Mouse (Mus musculus) thymus, adult 2 months (tissue): ENCODE results near the gene Zfyve21. TPM values are rescaled to one million over a fixed set of nuclear protein-coding genes. Genes with fewer than 3 reads are reported as not detected.
A peak's percentile ranks its signal among the peaks of the same experiment; 100 is the strongest.

ENCODE experiments used
- DNase-seq: peaks from one replicate; pipeline ENCODE4 v3.0.0; 2021
- H3K27ac ChIP-seq: fragments of 200-500 bp; 2 replicates; pipeline ENCODE4 v1.5.1; 2012; ENCODE audit warnings: low read length, control low read depth; ENCODE audit not compliant: control insufficient read depth, insufficient read depth
- H3K27me3 ChIP-seq: fragments of 200-500 bp; 2 replicates; pipeline ENCODE4 v1.6.1; 2012; ENCODE audit warnings: mild to moderate bottlenecking, low read length, moderate library complexity, mixed read lengths; ENCODE audit not compliant: control insufficient read depth, insufficient read depth
- H3K36me3 ChIP-seq: fragments of 200-500 bp; 2 replicates; pipeline ENCODE4 v1.6.1; 2012; ENCODE audit warnings: mild to moderate bottlenecking, low read length, moderate library complexity; ENCODE audit not compliant: control insufficient read depth, insufficient read depth
- H3K4me1 ChIP-seq: fragments of 200-500 bp; replicated peaks from 2 replicates; pipeline ENCODE4 v1.6.1; 2012; ENCODE audit warnings: low read length; ENCODE audit not compliant: control insufficient read depth, insufficient read depth
- H3K4me3 ChIP-seq: fragments of 200-500 bp; 2 replicates; pipeline ENCODE4 v1.5.1; 2012; ENCODE audit warnings: mild to moderate bottlenecking, low read length, control low read depth, moderate library complexity; ENCODE audit not compliant: control insufficient read depth, insufficient read depth
- CTCF ChIP-seq: fragments of 200-500 bp; IDR thresholded peaks from 2 replicates; pipeline ENCODE4 v1.5.1; 2012; ENCODE audit warnings: mild to moderate bottlenecking, control low read depth, low read length, moderate library complexity, borderline replicate concordance; ENCODE audit not compliant: control insufficient read depth, poor library complexity, insufficient read depth; ENCODE audit errors: extremely low read depth
- POLR2A ChIP-seq: fragments of 200-500 bp; IDR thresholded peaks from 2 replicates; pipeline ENCODE4 v1.6.1; 2012; ENCODE audit warnings: mild to moderate bottlenecking, low read length, control low read depth, moderate library complexity; ENCODE audit not compliant: control insufficient read depth, poor library complexity, insufficient read depth; ENCODE audit errors: extremely low read depth
- WGBS: fragments of 180-500 bp; shearing (Covaris S2); methylation state at CpG from one replicate; pipeline ENCODE4 v1.1.7; 2018; 5-methylcytosine and 5-hydroxymethylcytosine counted together
- polyA plus RNA-seq: library from polyadenylated mRNA; depleted of rRNA; stranded (reverse); fragments of >200 nt; gene quantifications from 2 replicates; pipeline ENCODE4 v1.2.3, GENCODE M21; 2012

Zfyve21 gene
- polyA plus RNA-seq, 1 experiment: 46.4 TPM

DNA sequence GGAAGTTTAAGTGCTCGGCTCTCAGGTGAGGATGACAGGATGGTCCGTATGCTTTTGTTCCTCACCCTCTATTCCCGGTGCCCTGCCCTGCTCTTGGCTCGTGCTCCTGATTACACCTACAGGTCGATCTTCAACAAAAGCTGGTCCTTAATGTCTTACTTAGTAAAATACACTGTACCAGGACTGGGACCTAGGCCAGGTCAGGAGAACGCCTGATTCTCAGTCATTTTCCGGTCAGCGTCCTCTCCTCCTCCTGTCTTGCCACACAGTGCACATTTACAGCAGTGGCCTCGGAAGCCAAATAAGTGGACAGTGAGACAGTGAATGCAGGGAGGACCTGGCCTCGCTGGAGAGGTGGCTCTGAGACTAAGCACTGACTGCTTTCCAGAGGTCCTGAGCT is 43.3 kb upstream of the Zfyve21 start:
- WGBS: 92% methylated on average over 10 of the region's 10 CpGs
- H3K27ac ChIP-seq: no peak overlapping the region
- no peak overlapping the region for H3K4me3 ChIP-seq
- no peak for DNase-seq
- H3K4me1 ChIP-seq: peaks cover 12% of the 10 kb centered on the region
- peaks cover 24% of the 10 kb centered on the region for H3K36me3 ChIP-seq
- TF ChIP-seq CTCF (no peak), POLR2A (no peak)
- H3K27me3 ChIP-seq: no peaks in the 10 kb centered on the region

- H3K36me3 ChIP-seq: peaks cover 48% of the 10 kb centered on the region
- 95% methylated on average over 16 of the region's 16 CpGs for WGBS
Observed at GRCm38 (mm10) chr12:111774156-111774555, 39.8 kb upstream of the Zfyve21 start.

DNA sequence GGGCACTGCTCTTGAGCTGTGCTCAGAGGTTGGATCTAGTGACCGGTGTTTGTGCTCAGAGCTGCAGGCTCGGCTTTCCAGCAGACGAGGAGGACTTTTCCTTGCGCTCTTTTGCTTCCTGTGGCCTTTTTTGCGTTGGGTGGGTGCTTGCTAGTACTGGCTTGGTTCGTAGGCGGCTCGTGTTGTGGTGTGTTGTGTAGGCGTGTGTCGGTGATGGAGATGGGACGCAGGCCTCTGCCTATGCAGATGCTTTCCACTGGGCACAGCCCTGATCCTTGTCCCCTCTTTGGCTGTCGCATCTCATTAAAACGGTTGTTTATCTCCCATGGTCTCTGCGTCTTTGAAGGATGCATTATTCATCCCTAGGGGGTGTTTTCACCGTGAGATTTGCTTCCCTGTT is 39.1 kb upstream of the Zfyve21 start:
- Histone ChIP-seq H3K36me3 (peaks cover 54% of the 10 kb centered on the region), H3K27me3 (no peaks in the 10 kb centered on the region), H3K4me3 (no peak overlapping the region), H3K27ac (no peak overlapping the region), H3K4me1 (peaks cover under 1% of the 10 kb centered on the region; the same call in 1 of the 2 replicates)
- TF ChIP-seq POLR2A (no peak), CTCF (no peak)
- DNase-seq: no peak
- 96% methylated on average over 15 of the region's 15 CpGs for WGBS

More at GRCm38 (mm10) chr12:111774156-111774555, 39.8 kb upstream of the Zfyve21 start:
- TF ChIP-seq CTCF (no peak), POLR2A (no peak)
- no peaks in the 10 kb centered on the region for H3K27me3 ChIP-seq
- DNase-seq: no peak
- peaks cover 7% of the 10 kb centered on the region for H3K4me1 ChIP-seq
- no peak overlapping the region for H3K4me3 ChIP-seq
- H3K27ac ChIP-seq: no peak overlapping the region

DNA sequence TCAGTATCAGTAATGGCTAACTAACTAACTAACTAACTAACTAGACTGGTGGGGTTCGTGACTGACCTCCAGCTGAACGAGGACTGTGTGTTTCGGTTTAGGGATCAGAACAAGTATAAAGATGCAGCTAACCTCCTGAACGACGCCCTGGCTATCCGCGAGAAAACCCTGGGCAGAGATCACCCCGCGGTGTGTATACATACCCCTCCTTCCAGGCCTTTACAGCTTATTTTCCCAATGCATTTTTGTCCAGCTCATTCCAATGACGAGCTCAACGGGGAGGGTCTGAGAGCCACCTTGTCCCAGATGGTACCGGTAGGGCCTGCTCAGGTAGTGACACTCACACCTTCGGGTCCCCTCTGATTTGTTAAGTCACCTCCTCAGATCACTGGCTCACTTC is 36.1 kb upstream of the Zfyve21 start:
- no peak for TF ChIP-seq CTCF
- TF ChIP-seq POLR2A: no peak
- peaks cover 73% of the 10 kb centered on the region for H3K36me3 ChIP-seq
- H3K4me3 ChIP-seq: no peak overlapping the region
- no peak overlapping the region for H3K27ac ChIP-seq
- H3K27me3 ChIP-seq: no peaks in the 10 kb centered on the region
- WGBS: 98% methylated on average over 13 of the region's 13 CpGs
- no peak for DNase-seq
- H3K4me1 ChIP-seq: no peaks in the 10 kb centered on the region

DNA sequence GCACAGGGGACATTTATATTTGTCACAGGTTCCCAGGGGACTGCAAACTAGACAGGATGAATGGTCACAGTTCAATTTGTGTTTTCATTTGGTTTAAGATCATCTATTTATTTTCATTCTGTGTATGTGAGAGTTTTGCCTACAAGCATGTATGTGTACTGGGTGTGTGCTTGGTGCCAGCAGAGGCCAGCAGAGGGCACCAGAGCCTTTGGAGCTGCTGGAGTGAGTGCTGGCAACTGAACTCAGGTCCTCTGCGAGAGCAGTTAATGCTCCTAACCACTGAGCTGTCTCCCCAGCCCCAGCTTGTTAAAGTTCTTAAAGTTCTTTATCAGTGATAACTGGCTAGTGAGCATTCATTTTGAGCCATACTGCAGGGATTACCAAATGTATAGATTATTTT is 34.4 kb upstream of the Zfyve21 start:
- H3K36me3 ChIP-seq: peaks cover 71% of the 10 kb centered on the region
- H3K4me3 ChIP-seq: no peak overlapping the region
- H3K27ac ChIP-seq: no peak overlapping the region
- TF ChIP-seq POLR2A: no peak
- peak; percentile 13 for DNase-seq
- H3K4me1 ChIP-seq: no peaks in the 10 kb centered on the region
- 100% methylated on average over 1 of the region's 1 CpGs for WGBS
- no peaks in the 10 kb centered on the region for H3K27me3 ChIP-seq

DNA sequence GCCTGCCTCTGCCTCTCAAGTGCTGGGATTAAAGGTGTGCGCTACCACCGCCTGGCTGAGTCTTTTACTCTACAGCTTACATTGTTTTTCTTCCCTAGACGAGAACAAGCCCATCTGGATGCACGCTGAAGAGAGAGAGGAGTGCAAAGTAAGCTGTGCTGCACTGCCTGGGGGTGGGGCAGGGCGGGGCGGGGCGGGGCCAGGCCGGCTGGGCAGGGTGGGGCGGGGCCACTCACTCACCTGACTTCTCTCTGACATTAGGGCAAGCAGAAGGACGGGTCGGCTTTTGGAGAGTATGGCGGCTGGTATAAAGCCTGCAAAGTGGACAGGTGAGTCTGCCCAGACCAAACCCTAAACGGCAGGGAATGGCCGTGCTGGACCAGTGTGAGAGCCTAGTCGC is 28.8 kb upstream of the Zfyve21 start:
- Histone ChIP-seq H3K27me3 (no peaks in the 10 kb centered on the region), H3K36me3 (peaks cover 67% of the 10 kb centered on the region), H3K4me1 (no peaks in the 10 kb centered on the region), H3K27ac (no peak overlapping the region), H3K4me3 (no peak overlapping the region)
- no peak for TF ChIP-seq POLR2A
- no peak for TF ChIP-seq CTCF
- WGBS: 89% methylated on average over 15 of the region's 15 CpGs
- DNase-seq: no peak

DNA sequence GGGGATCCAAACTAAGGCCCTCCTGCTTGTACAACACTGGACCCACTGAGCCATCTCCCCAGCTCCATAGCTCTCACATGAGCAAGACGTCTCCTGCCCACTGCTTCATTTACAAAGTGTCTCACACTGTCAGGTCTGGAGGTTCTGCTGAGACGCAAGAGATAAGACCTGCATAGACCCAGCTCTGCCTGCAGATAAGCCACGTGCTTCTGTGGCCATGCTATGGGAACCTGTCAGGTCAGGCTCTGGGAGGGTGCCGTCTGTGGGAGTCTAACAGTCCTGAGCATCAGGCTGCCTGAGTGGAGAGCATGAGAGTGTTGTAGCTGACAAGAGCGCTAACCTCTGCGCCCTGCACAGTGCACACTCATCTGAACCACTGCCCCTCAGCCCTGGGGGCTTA is 27.0 kb upstream of the Zfyve21 start:
- TF ChIP-seq CTCF (no peak), POLR2A (no peak)
- Histone ChIP-seq H3K27ac (no peak overlapping the region), H3K4me3 (no peak overlapping the region), H3K36me3 (peaks cover 52% of the 10 kb centered on the region), H3K27me3 (no peaks in the 10 kb centered on the region), H3K4me1 (no peaks in the 10 kb centered on the region)
- no peak for DNase-seq
- 99% methylated on average over 6 of the region's 6 CpGs for WGBS
